In genomic region chr1:91405406-91406169, GRCm38 (mm10) we compare ENCODE assay signal across 12 mouse cellular contexts. TPM values are rescaled to one million over a fixed set of nuclear protein-coding genes. Genes with fewer than 3 reads are reported as not detected.
DNase-seq lines count a peak whose midpoint lies in the region; ATAC-seq and TF ChIP-seq lines count a peak whose summit lies in the region.
"Had no signal": no experiment of that assay in that cellular context is flagged by ENCODE, and none has a peak within 500 bp of the region (broad histone marks: within the 10 kb centered on the region; RNA-seq: fewer than 3 reads in every experiment).

No protein-coding gene starts in this region.

- TF ChIP-seq EP300 in stomach, postnatal 0 days (optimal IDR thresholded peaks at IDR 0.05) = no peak

- no peaks in the 10 kb centered on the region for H3K4me1 ChIP-seq in heart, embryonic 16.5 days (ENCODE audit: control insufficient read depth, insufficient read depth, low read length)
- H3K4me1 ChIP-seq in stomach, postnatal 0 days (replicated peaks; ENCODE audit: control insufficient read depth, insufficient read depth) = no peaks in the 10 kb centered on the region
- H3K4me1 ChIP-seq: liver, embryonic 13.5 days; neural tube, embryonic 12.5 days had no signal

- no peaks in the 10 kb centered on the region for H3K9me3 ChIP-seq in heart, embryonic 16.5 days (replicated peaks; ENCODE audit: control insufficient read depth, low read length)
- H3K9me3 ChIP-seq in stomach, postnatal 0 days (ENCODE audit: control insufficient read depth, low read length) = no peaks in the 10 kb centered on the region
- H3K9me3 ChIP-seq: liver, embryonic 13.5 days; neural tube, embryonic 12.5 days had no signal

- no peak overlapping the region for H3K4me2 ChIP-seq in heart, embryonic 16.5 days (ENCODE audit: low read depth, low read length)
- no peak overlapping the region for H3K4me2 ChIP-seq in stomach, postnatal 0 days (replicated peaks; ENCODE audit: low read depth)
- H3K4me2 ChIP-seq: liver, embryonic 13.5 days; neural tube, embryonic 12.5 days had no signal

- intact Hi-C loops in heart, postnatal 25 days (cut with DNase I) = no loop called here

- no peaks in the 10 kb centered on the region for H3K27me3 ChIP-seq in heart, embryonic 16.5 days (ENCODE audit: control insufficient read depth, insufficient read depth, low read length)
- H3K27me3 ChIP-seq in stomach, postnatal 0 days (ENCODE audit: control insufficient read depth, insufficient read depth, low read length) = no peaks in the 10 kb centered on the region
- H3K27me3 ChIP-seq: neural tube, embryonic 12.5 days had no signal

- H3K9ac ChIP-seq in heart, embryonic 16.5 days (ENCODE audit: low read length) = no peak overlapping the region
- no peak overlapping the region for H3K9ac ChIP-seq in stomach, postnatal 0 days (ENCODE audit: low read length)
- H3K9ac ChIP-seq: liver, embryonic 13.5 days; neural tube, embryonic 12.5 days had no signal

- H3K27ac ChIP-seq in heart, embryonic 16.5 days (ENCODE audit: low read length) = no peak overlapping the region
- H3K27ac ChIP-seq in stomach, postnatal 0 days (replicated peaks) = no peak overlapping the region
- H3K27ac ChIP-seq: liver, embryonic 13.5 days; neural tube, embryonic 12.5 days had no signal

- no peak for DNase-seq in heart, postnatal 25 days (ENCODE audit: low spot score)
- peak; percentile 12 for DNase-seq in thymus, postnatal 14 days
- DNase-seq in thymus, postnatal 25 days = no peak
- DNase-seq in yolk sac, embryonic 10.5 days (ENCODE audit: low spot score) = no peak
- no peak for DNase-seq in kidney, adult 18-20 months
- no peak for DNase-seq in stomach, postnatal 0 days (ENCODE audit: low spot score)
- DNase-seq: adrenal gland, postnatal 25 days; kidney, postnatal 10 days; liver, embryonic 13.5 days had no signal

- H3K36me3 ChIP-seq in heart, embryonic 16.5 days (ENCODE audit: control insufficient read depth, insufficient read depth) = no peaks in the 10 kb centered on the region
- H3K36me3 ChIP-seq in stomach, postnatal 0 days (ENCODE audit: control insufficient read depth, insufficient read depth, low read length) = no peaks in the 10 kb centered on the region
- H3K36me3 ChIP-seq: liver, embryonic 13.5 days; neural tube, embryonic 12.5 days had no signal

- no peak overlapping the region for H3K4me3 ChIP-seq in heart, embryonic 16.5 days (ENCODE audit: low read length)
- H3K4me3 ChIP-seq in stomach, postnatal 0 days (ENCODE audit: low read depth, low read length) = no peak overlapping the region
- H3K4me3 ChIP-seq: liver, embryonic 13.5 days; neural tube, embryonic 12.5 days had no signal

- ATAC-seq in heart, embryonic 16.5 days (replicated peaks; ENCODE audit: extremely low read depth, insufficient read depth, low FRiP score) = 0 out of 2 replicates have a peak, but pooled peaks have one; percentile 28
- peak; percentile 38; the same call in 1 of the 2 replicates for ATAC-seq in granulocyte monocyte progenitor cell, adult 5-6 weeks (replicated peaks; ENCODE audit: poor library complexity, severe bottlenecking)
- ATAC-seq in stomach, postnatal 0 days (ENCODE audit: low FRiP score, low TSS enrichment) = no peak

- 53% methylated on average over 23 of the region's 23 CpGs for WGBS in heart, embryonic 16.5 days
- WGBS in stomach, postnatal 0 days = 50% methylated on average over 23 of the region's 23 CpGs

- TF ChIP-seq CTCF in stomach, postnatal 0 days (IDR thresholded peaks at IDR 0.05; ENCODE audit: low read depth) = no peak

RNA-seq across cellular contexts. Expression of gene Ilkap, which starts 7.0 kb away (rescaled TPM):
- 112 and 113 TPM in 2 replicates for polyA plus RNA-seq in heart, embryonic 16.5 days (2015; fragmentation: Nextera tagmentation; extraction: Ambion mirVana)
- 10 to 100 TPM; 41.3 to 48.1 TPM for total RNA-seq in heart, postnatal 25 days (2021)
- total RNA-seq in granulocyte monocyte progenitor cell, adult 5-6 weeks (2014; fragmentation: Nextera tagmentation) = 108 and 113 TPM in 2 replicates
- total RNA-seq in granulocyte monocyte progenitor cell, adult 5-6 weeks (2017) = 109 and 111 TPM in 2 replicates
- 58.1 and 60.1 TPM in 2 replicates for polyA plus RNA-seq in stomach, postnatal 0 days (2015; fragmentation: Nextera tagmentation; extraction: Ambion mirVana)

RNA-seq across cellular contexts. Expression of gene Hes6, which starts 8.2 kb away (rescaled TPM):
- polyA plus RNA-seq in heart, embryonic 16.5 days (2015; fragmentation: Nextera tagmentation; extraction: Ambion mirVana) = 105 and 117 TPM in 2 replicates
- total RNA-seq in heart, postnatal 25 days (2021) = 10 to 100 TPM; 16.6 to 18.3 TPM
- total RNA-seq in granulocyte monocyte progenitor cell, adult 5-6 weeks (2014; fragmentation: Nextera tagmentation) = 45.9 and 51.9 TPM in 2 replicates
- 29.1 TPM in 2 replicates for total RNA-seq in granulocyte monocyte progenitor cell, adult 5-6 weeks (2017)
- 40.7 and 43.1 TPM in 2 replicates for polyA plus RNA-seq in stomach, postnatal 0 days (2015; fragmentation: Nextera tagmentation; extraction: Ambion mirVana)

RNA-seq across cellular contexts. Expression of gene Erfe, which starts 39.4 kb away (rescaled TPM):
- 1.3 and 1.5 TPM in 2 replicates for polyA plus RNA-seq in heart, embryonic 16.5 days (2015; fragmentation: Nextera tagmentation; extraction: Ambion mirVana)
- total RNA-seq in heart, postnatal 25 days (2021) = under 1 TPM in 1 of 2 experiments, not detected in 1; 0.26 TPM
- 0.24 TPM in 1 of 2 replicates, not detected in the other for total RNA-seq in granulocyte monocyte progenitor cell, adult 5-6 weeks (2014; fragmentation: Nextera tagmentation)
- total RNA-seq in granulocyte monocyte progenitor cell, adult 5-6 weeks (2017) = 0.26 TPM in 1 of 2 replicates, not detected in the other
- 1.2 and 1.5 TPM in 2 replicates for polyA plus RNA-seq in stomach, postnatal 0 days (2015; fragmentation: Nextera tagmentation; extraction: Ambion mirVana)

RNA-seq across cellular contexts. Expression of gene Per2, which starts 53.5 kb away (rescaled TPM):
- 4.9 and 6.2 TPM in 2 replicates for polyA plus RNA-seq in heart, embryonic 16.5 days (2015; fragmentation: Nextera tagmentation; extraction: Ambion mirVana)
- total RNA-seq in heart, postnatal 25 days (2021) = 10 to 100 TPM in 1 of 2 experiments, 1 to 10 TPM in 1; 2.1 to 11.7 TPM
- total RNA-seq in granulocyte monocyte progenitor cell, adult 5-6 weeks (2014; fragmentation: Nextera tagmentation) = 4.3 and 7.8 TPM in 2 replicates
- total RNA-seq in granulocyte monocyte progenitor cell, adult 5-6 weeks (2017) = 3.2 and 8.7 TPM in 2 replicates
- 2.4 and 2.8 TPM in 2 replicates for polyA plus RNA-seq in stomach, postnatal 0 days (2015; fragmentation: Nextera tagmentation; extraction: Ambion mirVana)

RNA-seq across cellular contexts. Expression of gene Klhl30, which starts 54.8 kb away (rescaled TPM):
- 51.4 and 58.4 TPM in 2 replicates for polyA plus RNA-seq in heart, embryonic 16.5 days (2015; fragmentation: Nextera tagmentation; extraction: Ambion mirVana)
- 10 to 100 TPM; 46.3 to 52.0 TPM for total RNA-seq in heart, postnatal 25 days (2021)
- total RNA-seq in granulocyte monocyte progenitor cell, adult 5-6 weeks (2014; fragmentation: Nextera tagmentation) = not detected in 2 replicates
- not detected in 2 replicates for total RNA-seq in granulocyte monocyte progenitor cell, adult 5-6 weeks (2017)
- polyA plus RNA-seq in stomach, postnatal 0 days (2015; fragmentation: Nextera tagmentation; extraction: Ambion mirVana) = 0.61 and 0.80 TPM in 2 replicates
